Mouse (Mus musculus): Measurements from ENCODE around the gene Myo5a.

Gene Myo5a

DNA sequence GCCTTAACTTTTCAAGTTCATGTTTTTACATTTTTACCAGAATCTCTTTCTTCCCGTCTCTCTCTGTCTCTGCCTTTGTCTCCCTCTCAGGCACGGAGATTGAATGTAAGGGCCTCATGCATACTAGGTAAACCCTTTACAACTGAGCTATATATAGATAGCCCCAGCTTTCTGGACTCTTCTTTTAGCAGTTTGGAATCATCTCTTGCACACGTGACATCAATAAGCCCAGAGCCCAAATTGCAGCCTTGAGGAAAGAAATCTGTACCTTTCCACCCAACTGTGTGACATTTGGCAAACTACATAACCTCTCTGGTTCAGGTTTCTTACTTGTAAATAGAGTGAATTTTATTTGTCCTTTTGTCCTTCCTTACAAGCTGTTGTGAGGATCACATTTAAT lies 1.5 kb downstream of the Myo5a start:
- no peak for DNase-seq

DNA sequence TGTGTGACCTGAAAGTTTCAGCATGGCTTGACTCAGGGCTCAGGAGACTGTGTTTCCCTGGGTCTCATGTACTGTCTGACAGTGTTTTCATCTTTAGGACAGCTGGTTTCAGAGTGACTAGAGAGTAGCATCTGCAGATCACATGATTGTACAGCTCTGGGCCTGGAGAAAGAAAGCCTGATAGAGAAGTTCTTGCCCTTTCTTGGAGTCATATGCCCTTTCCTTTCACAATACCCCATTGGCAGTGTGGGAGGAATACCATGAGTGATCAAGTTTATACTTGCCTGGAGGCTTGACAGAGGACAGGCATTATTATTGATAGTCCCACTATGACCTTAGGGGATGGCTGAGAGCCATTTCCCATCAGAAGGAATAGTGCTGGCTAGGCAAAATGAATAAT lies 6.4 kb downstream of the Myo5a start:
- no peak for DNase-seq

DNA sequence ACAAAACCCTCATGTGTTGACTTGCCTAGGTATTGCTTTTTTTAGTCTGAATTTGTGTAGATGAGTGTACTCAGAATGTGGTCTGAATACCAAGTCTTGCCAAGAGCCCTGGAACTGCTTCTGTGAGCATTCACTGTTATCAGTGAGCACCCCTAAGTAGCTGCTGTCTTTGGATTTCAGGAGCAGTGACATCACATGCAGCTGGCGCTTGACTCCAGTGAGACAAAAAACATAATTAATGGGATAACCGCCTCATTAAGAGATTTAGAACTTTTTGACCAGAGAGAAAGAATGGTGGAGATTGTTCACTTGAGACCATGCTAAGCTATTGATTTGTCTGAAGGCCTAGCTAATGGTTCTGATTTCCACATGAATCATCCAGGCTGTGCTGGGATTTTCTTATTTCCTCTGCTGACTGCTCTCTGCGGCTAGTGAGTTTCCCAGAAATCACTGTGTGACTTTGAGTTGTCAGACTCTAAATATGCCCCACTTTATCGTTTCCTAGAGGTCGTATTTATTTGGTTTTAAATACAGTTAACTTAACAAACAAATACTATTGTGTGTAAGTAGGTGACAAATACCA lies 14.5 kb downstream of the Myo5a start:
- DNase-seq, result no peak

DNA sequence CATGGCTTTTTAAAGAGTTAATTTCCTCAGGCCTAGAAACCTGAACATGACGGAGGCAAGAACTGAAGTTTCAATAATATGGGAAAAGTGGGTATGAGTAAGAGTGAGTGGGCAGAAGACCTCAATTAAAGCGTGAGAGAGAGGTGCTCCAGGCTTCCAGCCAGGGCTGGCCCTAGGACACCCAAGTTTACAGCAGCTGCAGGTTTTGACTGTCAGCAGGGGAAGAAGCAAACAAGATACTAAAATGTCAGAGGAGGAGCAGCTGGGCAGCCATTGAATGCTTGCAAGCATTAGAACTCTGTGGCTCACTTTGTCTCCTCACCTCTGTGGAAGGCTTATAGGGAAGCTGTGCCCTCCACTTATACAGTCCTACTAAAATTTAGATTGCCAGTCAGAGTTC lies 17.0 kb downstream of the Myo5a start:
- DNase-seq, result no peak

DNA sequence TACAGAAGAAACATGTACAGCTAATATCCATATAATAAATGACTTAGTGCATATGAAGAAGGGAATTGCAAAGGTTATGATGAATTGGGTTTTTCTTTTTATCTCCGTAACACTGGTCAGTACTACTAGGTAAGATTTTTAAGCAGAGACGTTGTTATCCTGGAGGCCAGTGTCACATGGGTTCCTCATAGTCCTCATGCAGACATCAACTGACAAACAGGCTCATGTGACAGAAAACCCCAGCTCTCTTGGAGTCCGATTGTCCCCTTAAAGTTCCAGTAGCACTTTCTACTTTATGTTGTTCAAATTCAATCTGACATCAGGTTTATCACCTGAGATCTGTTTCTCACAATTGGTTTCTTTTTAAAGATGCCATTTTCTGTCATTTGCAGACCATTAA lies 18.5 kb downstream of the Myo5a start:
- no peak for DNase-seq

DNA sequence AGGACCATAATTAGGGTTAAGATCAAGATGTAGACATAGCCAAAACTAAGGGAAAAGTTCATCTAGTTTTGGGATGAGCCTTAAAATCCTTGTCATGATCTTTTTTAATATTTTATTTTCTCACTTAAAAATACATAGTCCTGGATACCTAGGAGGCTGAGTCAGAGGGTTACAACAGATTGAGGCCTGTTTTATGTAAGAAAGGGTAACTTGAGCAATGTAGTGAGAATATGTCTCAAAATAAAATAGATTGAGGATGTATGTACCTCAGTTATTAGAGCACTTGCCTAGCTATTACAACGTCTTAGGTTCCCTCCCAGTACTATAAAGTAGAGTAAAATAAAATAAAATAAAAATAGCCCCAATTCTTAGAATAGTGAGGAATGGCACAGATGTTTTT lies 21.3 kb downstream of the Myo5a start:
- DNase-seq, result no peak

DNA sequence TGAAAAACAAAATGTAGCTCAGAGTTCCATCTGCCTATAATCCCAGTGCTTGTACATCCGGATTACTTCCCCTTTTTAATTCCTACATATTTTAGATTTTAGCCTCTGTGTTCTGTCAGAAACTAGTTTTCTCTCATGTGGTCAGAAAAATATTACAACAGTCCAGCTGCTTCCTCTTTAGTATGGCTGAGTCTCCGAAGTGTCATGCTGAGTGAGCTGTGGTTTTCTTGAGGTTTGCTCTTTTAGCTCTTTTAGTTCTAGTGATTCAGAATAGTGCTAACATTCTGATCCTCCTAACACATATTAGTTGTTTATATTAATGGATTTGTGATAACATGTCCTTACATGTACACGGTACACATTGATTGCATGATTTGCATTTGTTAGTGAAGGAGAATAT lies 23.9 kb downstream of the Myo5a start:
- no peak for DNase-seq

DNA sequence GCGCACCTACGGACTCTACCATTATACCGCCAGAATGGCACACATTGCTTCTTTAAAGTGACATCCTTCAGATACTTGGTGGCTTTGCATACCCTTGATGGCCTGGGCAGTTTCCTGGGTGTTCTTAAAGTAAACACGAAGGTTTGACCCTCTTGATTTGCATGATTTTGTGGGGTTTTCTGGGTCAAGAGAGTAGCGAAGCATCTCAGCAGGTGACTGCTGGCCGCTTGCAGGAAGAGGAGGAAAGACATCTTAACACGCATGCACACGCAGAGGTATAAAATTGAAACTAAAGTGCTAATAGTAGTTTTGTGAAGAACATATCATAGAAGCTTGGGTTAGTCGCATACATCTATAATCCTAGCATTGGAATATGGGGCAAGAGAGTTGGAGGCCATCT lies 28.1 kb downstream of the Myo5a start:
- DNase-seq, result no peak

DNA sequence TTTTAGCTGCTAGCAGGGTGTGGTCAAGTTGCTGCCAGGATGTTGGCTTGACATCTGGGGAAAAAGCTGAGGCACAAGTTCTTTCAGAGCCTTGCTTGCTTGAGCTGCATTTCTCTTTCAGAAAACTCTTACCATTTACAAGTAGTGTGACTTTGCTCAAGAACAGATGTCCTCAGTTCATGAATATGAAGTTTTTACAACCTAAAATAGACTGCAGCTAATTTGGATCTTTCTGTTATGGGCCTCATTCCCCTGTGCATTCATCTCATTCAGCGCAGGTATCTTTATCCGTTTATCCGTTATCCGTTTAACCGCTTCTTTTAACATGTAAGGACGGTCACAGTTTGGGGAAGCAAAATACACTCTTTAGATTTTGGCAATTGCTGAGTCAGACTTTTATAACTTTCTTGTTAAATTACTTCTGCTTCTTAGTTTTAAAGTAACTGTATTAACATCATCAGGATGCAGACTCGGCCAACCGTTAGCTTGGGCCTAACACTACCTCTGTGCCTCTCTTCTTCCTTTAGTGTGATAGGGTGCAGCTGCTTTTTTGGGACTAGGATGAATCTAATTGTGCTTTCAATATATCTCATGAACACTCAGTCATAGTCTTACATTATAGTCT lies 29.5 kb downstream of the Myo5a start:
- DNase-seq, result no peak

DNA sequence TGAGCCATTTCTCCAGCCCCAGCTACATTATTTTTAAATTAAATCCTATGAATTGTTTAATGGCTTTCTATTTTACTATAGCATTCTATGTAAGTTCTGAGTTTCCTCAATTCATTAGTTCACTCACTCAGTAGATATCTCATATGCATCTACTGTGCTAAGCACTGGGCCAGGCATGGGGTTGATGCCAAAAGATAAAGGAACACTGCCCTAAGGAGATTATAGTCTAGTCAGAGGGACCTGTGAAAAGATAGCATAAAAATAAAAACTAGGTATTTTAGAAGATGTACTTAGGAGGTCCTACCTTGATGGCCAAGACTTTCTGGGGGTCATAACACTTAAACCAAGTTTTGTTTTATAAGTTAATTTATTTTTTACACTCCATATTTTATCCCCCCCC lies 31.3 kb downstream of the Myo5a start:
- DNase-seq, result no peak

DNA sequence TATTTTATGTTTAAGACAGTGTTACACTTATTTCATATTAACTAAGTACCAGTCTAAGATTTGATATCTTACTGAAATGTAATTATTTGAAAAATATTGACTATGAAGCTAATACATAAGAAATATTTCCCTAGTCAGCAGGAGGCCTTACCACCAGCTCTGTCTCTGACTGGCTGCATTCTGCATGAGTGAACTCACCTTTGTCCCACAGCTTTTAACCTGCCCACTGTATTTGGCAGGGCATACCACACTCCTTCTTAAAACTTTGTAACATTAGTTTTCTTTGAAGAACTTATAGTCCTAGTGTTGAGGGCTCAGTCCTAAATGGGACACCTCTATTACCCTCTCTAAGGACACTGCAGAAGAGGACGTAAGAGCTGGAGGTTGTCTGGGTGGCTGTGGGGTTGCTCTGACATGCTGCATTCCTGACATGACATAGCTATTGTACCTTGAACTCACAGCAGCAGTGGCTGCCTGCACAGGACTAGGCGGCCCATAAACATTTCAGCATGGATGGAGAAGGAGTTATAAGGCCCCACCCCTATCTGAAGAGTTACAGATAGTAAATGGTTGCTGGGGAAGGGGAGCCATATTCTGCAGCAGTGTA lies 45.9 kb downstream of the Myo5a start:
- DNase-seq, result no peak

DNA sequence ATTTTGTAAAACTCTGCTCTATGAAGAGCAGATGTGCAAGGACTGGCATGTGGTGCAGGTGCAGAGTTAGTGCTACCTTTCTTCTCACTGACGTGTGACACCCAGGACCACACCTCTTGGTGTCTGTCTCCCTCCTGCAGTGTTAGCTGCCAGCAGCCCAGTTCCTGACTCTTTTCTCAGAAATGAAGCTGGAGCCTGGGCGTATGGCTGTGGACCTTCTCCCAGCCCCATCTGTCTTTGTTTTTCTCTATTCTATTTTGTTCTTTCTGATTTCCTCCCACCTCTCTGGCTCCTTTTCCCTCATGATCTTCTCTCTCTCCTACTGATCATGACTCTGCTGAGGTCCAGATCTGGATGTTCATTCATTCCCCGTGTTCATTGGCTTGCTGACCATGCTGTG lies 50.3 kb downstream of the Myo5a start:
- DNase-seq, result peak; percentile 15

DNA sequence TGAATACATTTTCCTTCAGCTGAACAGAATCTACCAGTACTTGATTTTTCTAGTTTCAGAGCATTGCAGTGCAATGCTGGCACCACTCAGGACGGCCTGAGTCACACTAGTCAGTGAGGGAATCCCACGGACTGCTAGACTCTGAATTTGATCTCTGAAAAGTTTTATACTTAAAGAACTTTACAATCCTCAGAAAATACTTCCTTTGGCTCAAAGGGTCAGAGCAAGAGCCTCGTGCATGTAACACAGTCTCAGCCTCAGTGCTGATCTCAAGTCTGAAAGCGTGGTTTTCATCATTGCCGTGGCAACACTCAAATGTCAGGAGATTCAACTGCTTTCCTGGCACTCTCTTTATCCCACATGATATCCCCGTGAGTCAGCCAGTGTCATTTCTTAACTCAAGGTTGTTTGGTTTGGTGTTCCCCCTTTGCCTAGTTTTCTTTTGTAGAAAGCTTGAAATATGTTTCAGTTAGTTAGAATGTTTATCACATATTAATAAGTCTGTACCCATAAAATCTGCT lies 53.4 kb downstream of the Myo5a start:
- DNase-seq, result no peak

DNA sequence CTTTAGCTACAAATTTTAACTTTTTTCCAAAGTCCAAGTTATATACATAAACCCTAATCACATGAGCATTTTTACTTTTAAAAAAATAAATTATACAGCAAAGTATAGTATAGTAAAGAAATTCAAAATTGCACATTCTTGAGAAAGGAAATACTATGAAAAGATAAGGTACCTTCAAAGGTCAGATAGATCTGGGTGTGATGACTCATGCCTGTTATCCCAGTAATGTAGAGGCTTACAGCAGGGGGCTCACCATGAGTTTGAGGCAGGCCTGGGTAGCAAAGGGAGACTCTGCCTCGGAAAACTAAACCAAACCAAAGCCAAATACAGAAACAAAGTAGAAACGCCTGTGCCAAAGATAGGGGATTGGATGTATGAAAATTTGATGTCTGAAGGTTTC lies 59.7 kb downstream of the Myo5a start:
- no peak for DNase-seq

DNA sequence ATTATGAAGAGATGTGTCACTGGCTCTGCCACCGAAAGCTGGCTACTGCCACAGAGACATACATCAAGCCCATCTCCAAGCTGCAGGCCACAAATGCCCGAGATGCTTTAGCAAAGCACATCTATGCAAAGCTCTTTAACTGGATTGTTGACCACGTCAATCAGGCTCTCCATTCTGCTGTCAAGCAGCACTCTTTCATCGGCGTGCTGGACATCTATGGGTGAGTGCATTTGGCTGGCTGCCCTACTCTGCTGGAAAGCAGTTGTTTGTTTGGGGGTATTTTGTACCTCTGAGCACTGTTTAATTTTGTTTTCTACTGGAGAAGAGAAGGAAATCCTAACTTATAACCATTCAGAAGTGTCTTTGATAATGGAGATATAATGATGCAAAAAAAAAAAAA lies 76.1 kb downstream of the Myo5a start:
- DNase-seq, result no peak

DNA sequence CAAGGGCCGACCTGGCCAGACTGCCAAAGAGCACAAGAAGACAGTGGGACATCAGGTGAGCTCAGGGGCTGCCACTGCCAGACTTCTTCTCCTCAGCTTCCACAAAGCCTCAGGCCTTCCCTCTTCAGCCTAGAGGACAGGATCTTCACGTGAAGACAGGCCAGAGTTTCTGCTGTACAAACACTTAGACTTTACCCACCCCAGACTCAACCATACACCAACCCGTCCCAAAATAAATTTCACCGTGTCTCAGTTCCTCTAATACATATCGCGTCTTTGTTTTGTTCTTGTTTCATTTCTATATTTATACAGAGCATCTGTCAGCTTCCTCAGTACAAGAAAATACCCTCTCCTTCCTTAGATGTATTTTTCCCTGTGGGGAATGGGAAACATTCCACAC lies 89.7 kb downstream of the Myo5a start:
- DNase-seq, result no peak

DNA sequence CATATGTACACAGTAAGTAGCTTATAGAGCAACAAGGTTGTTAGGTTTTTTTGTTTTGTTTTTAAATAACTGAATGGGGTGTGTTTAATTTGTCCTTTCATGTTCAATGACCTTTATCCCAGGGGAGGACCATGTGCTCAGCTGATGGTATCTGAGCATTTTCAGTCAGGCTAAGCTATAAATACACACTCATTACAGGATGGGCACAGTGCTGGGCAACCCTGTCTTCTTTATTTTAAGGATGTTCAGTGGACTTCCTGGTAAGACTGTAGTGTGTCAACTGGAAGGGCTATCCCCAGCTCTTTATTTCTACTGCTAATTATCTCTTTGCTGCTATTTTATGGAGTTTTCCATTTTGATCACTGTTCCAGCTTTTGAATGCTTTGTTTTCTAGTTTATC lies 92.8 kb downstream of the Myo5a start:
- peak; percentile 27 for DNase-seq

DNA sequence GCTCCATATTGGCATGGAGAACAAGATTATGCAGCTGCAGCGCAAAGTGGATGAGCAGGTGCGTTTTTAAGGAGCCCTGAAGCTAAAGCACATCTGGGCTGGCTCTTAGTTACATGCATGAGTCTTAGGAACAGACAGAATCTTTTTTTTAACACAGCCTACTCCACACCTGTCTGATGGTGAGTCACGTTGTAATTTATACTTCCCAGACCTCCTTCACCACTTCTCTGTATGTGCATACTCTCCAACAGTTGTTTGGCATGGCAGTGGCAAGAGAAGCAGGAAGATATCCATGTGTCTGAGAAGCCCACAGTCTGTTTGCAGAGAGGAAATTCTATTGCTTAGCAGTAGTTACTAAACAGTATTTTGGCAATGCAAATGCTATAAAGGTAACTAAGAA lies 100.9 kb downstream of the Myo5a start:
- DNase-seq, result no peak

DNA sequence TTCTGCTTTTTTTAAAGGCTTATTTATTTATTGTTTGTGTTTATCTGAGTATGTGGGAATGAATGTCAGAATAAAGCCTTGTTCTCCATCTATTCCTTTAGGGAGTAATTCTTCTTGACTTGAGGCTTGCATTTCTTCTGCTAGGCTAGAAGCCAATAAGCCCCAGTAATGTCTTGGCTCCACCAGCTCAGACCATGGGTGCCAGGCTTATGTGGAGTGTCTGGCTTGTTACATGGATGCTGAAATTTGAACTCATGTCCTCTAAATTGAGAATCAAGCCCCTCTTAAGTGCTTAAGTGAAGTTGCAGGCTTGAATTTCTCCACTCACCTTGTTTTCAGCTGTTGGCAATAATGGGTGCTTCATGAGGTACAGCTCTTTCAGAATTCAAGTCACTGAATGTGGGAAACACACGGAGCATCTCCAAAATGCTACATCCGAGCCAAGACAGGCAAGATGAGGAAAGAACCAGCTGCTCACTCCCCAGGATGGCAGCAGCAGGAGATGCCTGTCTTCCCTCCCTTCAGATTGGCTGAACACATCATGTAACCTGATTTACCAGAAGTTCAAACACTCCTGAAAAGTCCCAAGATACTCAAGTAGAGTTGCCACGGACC lies 116.9 kb downstream of the Myo5a start:
- peak; percentile 45 for DNase-seq

DNA sequence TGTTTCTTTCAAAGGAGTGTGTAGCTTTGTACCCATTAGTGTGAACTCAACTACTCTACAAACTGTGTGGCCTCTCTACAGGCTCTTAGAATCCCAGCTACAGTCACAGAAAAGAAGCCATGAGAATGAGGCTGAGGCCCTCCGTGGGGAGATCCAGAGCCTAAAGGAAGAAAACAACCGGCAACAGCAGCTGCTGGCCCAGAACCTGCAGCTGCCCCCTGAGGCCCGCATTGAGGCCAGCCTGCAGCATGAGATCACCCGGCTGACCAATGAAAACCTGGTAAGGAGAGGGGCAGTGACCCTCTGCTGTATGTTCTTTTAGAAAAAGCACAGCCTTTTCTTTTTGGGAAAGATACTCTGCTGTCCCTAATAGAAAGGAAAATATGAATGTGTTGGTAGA lies 123.0 kb downstream of the Myo5a start:
- peak; percentile 23 for DNase-seq

DNA sequence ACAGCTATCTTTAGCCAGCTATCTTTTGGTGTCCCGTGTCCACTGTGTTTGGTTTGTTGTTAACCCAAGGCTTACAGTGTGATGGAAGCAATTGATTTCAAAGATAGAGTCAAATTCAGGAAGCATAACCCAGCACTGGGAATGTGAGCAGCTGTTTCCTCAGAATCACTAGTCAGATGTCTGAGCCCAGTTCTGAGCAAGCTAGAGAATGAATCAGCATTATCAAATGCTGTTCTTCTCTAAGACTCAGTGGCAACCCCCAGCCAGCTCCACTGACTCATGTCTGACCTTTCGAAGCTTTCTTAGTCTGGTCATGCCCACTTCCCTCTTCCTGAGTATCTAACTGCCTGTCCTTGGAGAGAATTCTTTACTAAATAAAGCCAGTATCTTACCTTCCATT lies 125.5 kb downstream of the Myo5a start:
- no peak for DNase-seq

DNA sequence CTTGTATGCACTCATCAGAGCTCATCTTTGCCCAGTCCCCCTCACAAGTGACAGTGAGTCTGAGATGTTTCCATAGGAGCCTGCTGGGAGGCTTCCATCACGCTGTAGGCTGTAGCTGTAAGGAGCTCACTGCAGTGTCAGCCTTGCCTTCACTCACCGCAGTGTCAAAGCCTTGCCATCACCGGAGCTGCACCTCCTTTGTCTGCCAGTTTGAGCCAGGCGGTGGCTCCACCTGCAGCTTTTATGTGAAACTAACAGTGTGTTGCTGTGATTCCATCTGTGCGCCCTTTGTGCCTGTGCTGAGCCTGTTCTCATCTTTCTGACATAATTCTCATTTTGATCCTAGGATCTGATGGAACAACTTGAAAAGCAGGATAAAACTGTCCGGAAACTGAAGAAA lies 126.5 kb downstream of the Myo5a start:
- peak; percentile 78 for DNase-seq

DNA sequence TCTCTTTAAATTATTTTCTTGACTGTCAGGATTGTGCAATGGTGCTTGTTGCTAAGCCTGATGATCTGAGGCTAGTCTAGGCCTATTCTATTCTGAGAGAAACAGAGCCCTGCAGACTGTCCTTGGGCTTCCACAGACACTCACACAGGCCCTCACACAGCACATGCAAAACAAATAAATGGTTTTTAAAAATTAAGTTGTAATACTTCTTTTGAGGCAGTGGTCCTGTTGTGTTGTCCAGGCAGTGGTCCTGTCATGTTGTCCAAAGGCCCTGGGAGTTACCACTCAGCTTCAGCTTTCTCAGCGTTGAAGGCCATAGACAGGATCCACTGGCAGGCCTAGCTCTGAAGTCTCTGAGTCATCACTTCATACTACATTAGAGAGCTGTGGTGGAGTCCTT lies 130.7 kb downstream of the Myo5a start:
- DNase-seq, result no peak

DNA sequence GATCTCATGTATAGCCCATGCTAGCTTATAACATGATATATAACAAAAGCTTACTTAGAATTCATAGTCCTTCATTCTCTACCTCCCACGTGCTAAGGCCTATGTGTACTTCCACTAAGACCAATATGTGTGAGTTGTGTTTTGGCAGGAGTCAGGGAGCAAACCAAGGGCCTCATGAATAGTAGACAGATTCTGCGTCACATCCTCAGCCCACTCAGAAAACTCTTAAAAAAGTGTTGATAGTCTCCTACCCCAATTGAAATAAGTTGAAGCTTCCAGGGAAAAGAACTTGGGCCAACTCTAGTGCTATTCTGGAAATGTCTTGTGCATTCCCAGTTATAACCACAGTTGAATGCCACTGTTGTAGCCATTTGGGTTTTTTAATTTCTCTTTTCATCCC lies 131.2 kb downstream of the Myo5a start:
- no peak for DNase-seq
